Mouse (Mus musculus) G1E (cell line): ENCODE measurements at regions not wholly inside any gene's neighbourhood (a gene's known extent, or its start where the extent isn't known, plus 50 kb on each side); places are given as distances from the start of the nearest gene placed in this dataset.

ENCODE experiments used
- ATAC-seq: 2 replicates; pipeline ENCODE4 v1.8.0; 2016; ENCODE audit warnings: mild to moderate bottlenecking; ENCODE audit not compliant: insufficient number of reproducible peaks, poor library complexity, low FRiP score, severe bottlenecking; ENCODE audit errors: extremely low read depth
- DNase-seq: peaks from one replicate; pipeline ENCODE4 v3.0.0; 2012; ENCODE audit warnings: low spot score
- H3K27me3 ChIP-seq: 2 replicates; pipeline ENCODE4 v1.6.1; 2012; ENCODE audit warnings: mild to moderate bottlenecking, low read length, inconsistent platforms; ENCODE audit not compliant: insufficient read depth
- H3K36me3 ChIP-seq: replicated peaks from 2 replicates; pipeline ENCODE3; 2012; ENCODE audit warnings: mild to moderate bottlenecking, inconsistent platforms
- H3K4me1 ChIP-seq: 2 replicates; pipeline ENCODE4 v1.6.1; 2012; ENCODE audit warnings: low read depth, low read length, inconsistent platforms, mixed read lengths; ENCODE audit not compliant: insufficient read depth
- H3K4me3 ChIP-seq: 2 replicates; pipeline ENCODE4 v1.5.1; 2012; ENCODE audit warnings: low read depth, mild to moderate bottlenecking, inconsistent platforms, low read length, moderate library complexity, mixed read lengths
- H3K9me3 ChIP-seq: replicated peaks from 2 replicates; pipeline ENCODE4 v1.6.1; 2012; ENCODE audit warnings: inconsistent platforms
- CTCF ChIP-seq: IDR thresholded peaks from 2 replicates; pipeline ENCODE4 v1.5.1; 2012; ENCODE audit warnings: low read depth, low read length, inconsistent platforms, mixed read lengths
- GATA1 ChIP-seq: IDR thresholded peaks from 2 replicates; pipeline ENCODE4 v1.6.1; 2012; ENCODE audit warnings: borderline replicate concordance, low read length, inconsistent platforms, mixed read lengths
- GATA2 ChIP-seq: IDR thresholded peaks from 2 replicates; pipeline ENCODE4 v1.6.1; 2012; ENCODE audit warnings: low read depth, low read length, inconsistent platforms, borderline replicate concordance
- POLR2AphosphoS5 ChIP-seq: IDR thresholded peaks from 2 replicates; pipeline ENCODE4 v1.6.1; 2012; ENCODE audit warnings: low read depth, low read length, inconsistent platforms; ENCODE audit not compliant: insufficient replicate concordance
- TAL1 ChIP-seq: conservative IDR thresholded peaks from 2 replicates; pipeline ENCODE4 v1.6.1; 2012; ENCODE audit warnings: low read depth, low read length, inconsistent platforms, mixed read lengths

DNA sequence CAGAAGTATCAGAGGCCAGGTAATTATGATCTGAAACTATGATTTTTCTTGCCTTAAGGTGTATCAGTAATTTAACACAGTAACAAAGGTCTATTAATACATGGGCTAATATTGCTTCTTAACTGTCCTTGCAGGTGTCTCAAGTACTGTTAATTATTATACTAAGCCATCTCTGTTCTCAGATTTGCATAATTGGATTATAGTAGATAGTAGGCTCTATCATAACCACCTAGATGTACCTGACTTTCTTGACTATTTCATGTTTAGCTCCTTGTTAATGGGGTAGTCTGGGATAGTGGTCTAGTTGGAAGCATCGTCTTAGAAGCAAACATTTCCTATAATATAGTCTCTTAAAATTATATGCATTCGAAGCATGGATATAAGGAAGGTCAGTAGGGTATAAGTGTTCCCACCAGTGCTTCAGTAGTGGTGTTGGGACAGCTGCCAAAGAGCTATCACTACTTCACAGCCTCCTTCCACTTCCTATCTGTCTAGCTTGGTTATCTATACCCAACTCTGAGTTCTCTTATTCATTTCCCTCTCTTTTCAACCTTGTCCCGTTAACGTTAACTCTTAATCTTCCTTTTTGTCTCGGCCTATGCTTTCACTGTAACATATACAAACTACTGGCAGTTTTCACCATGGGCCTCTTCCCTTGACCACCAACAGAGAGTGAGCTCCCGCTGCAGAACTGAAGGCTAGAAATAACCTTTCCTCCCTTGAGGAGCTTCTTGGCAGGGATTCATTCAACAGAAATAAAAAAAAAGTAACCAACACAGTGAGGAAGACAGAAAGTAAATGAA lies 630.9 kb upstream of the Lcorl start:
- ATAC-seq = peak; percentile 75
- no peaks in the 10 kb centered on the region for H3K4me1 ChIP-seq
- H3K27me3 ChIP-seq = no peaks in the 10 kb centered on the region
- no peaks in the 10 kb centered on the region for H3K36me3 ChIP-seq
- no peak for DNase-seq
- TF ChIP-seq TAL1 (no peak), CTCF (no peak), GATA2 (no peak), GATA1 (no peak), POLR2AphosphoS5 (no peak)
- no peaks in the 10 kb centered on the region for H3K9me3 ChIP-seq
- no peak overlapping the region for H3K4me3 ChIP-seq

DNA sequence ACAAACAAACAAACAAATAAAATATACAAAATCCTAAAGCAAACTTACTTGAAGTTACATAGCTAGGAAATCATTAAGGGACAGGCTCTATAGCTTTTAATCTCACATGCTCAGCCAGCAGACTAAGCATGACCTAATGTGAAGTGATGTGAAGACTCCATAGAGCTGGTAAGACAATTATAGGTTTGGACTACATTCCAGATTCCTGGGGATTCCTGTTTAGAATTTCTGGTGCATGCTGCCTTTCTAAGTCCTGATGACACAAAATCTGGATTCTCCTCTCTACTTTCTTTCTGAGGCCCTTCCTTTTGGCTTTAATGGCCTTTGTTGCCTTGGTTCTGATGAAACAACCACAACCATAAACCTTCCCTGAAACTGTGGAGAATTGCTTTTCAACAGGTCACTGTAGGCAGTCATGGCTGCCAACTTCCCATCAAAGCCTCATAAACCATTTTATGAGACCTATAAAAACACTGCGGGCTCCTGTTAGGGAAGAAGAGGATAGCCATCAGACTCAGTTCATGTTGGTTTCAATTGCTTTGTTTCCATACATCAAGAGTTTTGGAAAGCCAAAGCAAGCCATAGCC lies 629.4 kb upstream of the Lcorl start:
- H3K4me3 ChIP-seq = no peak overlapping the region
- TF ChIP-seq TAL1 = no peak
- TF ChIP-seq GATA1 = no peak
- no peak for TF ChIP-seq POLR2AphosphoS5
- no peaks in the 10 kb centered on the region for H3K27me3 ChIP-seq
- DNase-seq = no peak
- no peaks in the 10 kb centered on the region for H3K4me1 ChIP-seq
- no peaks in the 10 kb centered on the region for H3K36me3 ChIP-seq
- H3K9me3 ChIP-seq = no peaks in the 10 kb centered on the region
- no peak for ATAC-seq

DNA sequence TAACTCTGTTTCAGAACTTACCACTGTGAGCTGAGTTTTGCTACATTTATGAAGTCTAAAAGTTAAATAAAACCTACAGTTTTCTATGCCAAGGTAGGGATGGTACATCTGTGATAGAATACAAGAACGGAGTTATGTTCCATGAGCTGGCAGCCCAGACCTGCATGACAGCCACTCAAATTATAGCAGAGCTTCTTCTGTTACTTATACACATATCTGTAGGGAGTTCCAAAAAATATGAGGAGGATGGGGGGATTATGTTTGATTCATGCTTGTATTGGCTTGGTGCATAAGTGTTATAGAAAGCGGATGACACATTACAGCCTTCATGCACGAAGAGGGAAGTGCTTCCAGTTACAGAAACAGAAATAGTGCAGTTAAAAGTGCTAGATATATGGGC lies 598.9 kb upstream of the Lcorl start:
- Histone ChIP-seq H3K4me3 (no peak overlapping the region), H3K4me1 (no peaks in the 10 kb centered on the region), H3K36me3 (no peaks in the 10 kb centered on the region), H3K27me3 (no peaks in the 10 kb centered on the region), H3K9me3 (no peaks in the 10 kb centered on the region)
- DNase-seq (no peak), ATAC-seq (no peak)
- TF ChIP-seq GATA2 = no peak

DNA sequence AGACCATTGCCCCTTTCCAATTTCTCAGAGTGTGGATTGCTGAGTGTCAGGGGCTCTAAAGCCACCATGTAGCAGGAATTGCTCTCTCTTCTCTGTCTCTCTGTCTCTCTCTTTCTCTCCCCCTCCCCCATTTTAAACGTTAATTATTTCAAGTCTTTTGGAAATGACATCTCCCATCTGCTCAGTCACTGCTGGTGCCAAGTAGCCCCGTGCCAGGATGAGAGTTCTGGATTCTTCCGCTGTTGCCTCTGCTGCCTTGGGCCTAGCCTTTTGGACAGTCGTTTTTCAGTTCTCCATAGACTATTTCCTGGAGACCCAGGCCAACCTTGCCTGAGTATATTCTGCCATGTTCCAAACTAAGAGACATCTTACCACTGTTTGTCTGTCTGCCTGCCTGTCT lies 590.9 kb upstream of the Lcorl start:
- Histone ChIP-seq H3K9me3 (no peaks in the 10 kb centered on the region), H3K4me3 (no peak overlapping the region), H3K27me3 (no peaks in the 10 kb centered on the region; the same call in 1 of the 2 replicates), H3K4me1 (no peaks in the 10 kb centered on the region), H3K36me3 (no peaks in the 10 kb centered on the region)
- TF ChIP-seq POLR2AphosphoS5 (no peak), TAL1 (no peak), CTCF (no peak), GATA2 (no peak), GATA1 (no peak)
- DNase-seq = no peak
- no peak for ATAC-seq

DNA sequence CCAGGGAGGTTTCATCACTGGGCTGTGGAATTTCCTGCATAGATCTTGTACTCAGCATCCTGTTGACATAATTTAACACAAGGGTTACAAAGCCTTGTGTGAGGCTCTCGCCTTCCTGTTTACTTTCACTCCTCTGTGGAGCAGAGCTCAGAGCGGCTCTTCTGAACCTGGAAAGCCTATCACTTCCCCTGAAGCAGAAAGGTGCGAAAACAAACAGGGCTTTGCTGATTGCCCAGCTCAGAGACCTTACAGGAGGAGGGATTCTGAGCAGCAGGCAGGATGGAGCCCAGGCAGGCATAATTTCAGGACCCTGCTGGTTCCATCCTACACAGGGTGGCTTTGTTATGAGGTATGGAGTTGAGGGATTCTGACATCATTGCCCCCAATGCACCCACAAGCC lies 588.4 kb upstream of the Lcorl start:
- no peaks in the 10 kb centered on the region for H3K36me3 ChIP-seq
- DNase-seq (no peak), ATAC-seq (no peak)
- no peaks in the 10 kb centered on the region for H3K4me1 ChIP-seq
- no peak overlapping the region for H3K4me3 ChIP-seq
- H3K27me3 ChIP-seq = no peaks in the 10 kb centered on the region; the same call in 1 of the 2 replicates
- TF ChIP-seq POLR2AphosphoS5 (no peak), TAL1 (no peak), GATA1 (no peak), GATA2 (no peak), CTCF (no peak)
- H3K9me3 ChIP-seq = no peaks in the 10 kb centered on the region

DNA sequence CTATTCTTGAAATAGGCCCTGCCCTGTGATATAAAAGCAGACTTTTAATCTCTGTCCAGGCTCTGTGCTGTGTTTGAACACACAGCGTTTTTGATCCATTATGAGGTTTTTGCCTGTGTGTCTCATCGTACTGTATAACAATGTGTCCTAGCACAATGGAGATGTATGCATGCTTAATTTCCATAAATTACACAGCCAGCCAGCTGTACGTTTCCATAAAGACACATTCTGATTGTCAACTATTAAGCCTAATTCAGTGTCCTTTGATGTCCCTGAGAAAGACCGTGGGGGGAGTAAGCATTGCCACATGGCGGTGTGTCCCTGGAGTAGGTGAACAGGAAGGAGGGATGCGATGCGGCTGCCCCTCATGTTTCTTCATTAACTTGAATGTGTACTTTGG lies 587.7 kb upstream of the Lcorl start:
- ATAC-seq = no peak
- no peaks in the 10 kb centered on the region for H3K9me3 ChIP-seq
- no peak for DNase-seq
- H3K4me1 ChIP-seq = no peaks in the 10 kb centered on the region
- no peak overlapping the region for H3K4me3 ChIP-seq
- no peak for TF ChIP-seq CTCF
- TF ChIP-seq POLR2AphosphoS5 = no peak
- TF ChIP-seq GATA2 = no peak
- TF ChIP-seq TAL1 = no peak
- no peak for TF ChIP-seq GATA1
- no peaks in the 10 kb centered on the region; the same call in 1 of the 2 replicates for H3K27me3 ChIP-seq
- H3K36me3 ChIP-seq = no peaks in the 10 kb centered on the region

DNA sequence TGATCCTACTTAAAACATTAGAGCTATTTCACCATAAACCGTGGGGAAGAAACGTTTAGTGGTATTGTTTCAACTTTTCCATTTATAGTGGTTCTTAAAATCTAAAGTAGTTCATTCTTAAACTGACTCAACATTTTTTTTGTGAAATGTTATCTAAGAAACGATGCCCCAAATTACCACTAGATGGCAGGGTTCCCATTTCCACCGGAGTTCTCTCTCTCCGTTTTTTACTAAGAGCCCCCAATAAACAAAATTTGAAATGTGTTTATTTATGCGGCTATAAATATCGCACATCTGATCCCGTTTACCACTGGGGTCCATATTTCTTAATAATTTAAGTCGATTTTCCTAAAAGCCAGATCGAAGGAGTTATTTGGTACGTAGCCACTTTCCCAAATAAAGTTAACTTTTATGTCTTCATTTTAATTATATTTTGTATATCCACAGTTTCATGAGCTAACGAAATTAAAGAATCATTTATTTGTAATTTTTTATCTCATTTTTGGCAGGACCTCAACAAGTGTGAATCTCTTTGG lies 586.5 kb upstream of the Lcorl start:
- Histone ChIP-seq H3K4me1 (no peaks in the 10 kb centered on the region), H3K4me3 (no peak overlapping the region), H3K27me3 (no peaks in the 10 kb centered on the region; the same call in 1 of the 2 replicates), H3K36me3 (no peaks in the 10 kb centered on the region), H3K9me3 (no peaks in the 10 kb centered on the region)
- ATAC-seq (no peak), DNase-seq (peak; percentile 1)
- no peak for TF ChIP-seq GATA2
- no peak for TF ChIP-seq TAL1
- no peak for TF ChIP-seq GATA1
- TF ChIP-seq POLR2AphosphoS5 = no peak
- peak; percentile 26; the same call in 1 of the 2 replicates for TF ChIP-seq CTCF
